Mouse (Mus musculus) CD4-positive, CD25-positive, alpha-beta regulatory T cell, adult 4 months (primary cell): Measurements from ENCODE around the gene Zfyve16. TPM values are rescaled to one million over a fixed set of nuclear protein-coding genes. Genes with fewer than 3 reads are reported as not detected.

Experiments used
- ATAC-seq: one replicate; pipeline ENCODE4 v1.8.0; 2017
- polyA plus RNA-seq, 2 experiments: library from polyadenylated mRNA; unstranded; fragments of 100-300 nt; shearing (Covaris generic); gene quantifications; one replicate each; pipeline ENCODE4 v1.2.1; 2017

Gene Zfyve16
- 10 to 100 TPM; 10.6 to 11.4 TPM for polyA plus RNA-seq

DNA sequence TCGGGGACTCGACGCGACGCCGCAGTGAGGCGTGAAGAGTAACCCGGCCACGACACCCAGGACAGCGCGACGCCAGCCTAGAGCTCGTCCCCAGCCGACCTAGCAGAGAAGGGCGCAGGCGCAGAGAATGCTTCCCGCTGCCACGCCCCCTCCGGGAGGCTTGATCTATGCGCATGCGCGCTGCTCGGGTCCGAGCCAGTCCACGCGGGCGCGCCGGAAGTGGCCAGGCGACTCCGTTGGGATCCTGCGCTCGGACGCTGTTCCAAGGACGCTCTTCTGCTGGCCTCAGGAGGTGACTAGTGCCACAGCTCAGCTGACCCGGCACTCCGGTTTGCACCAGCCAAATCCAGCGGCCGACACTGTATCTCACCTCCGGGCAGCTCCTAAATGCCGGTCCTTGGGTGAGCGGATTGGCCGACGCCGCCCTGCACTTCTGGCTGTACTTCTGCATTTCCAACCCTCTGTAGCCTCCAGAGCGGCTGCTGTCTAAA lies at the start of gene Zfyve16:
Zfyve16 (minus strand) TSS at position 148 of the 491 bp plus-strand sequence.
- ATAC-seq: peak; percentile 86

DNA sequence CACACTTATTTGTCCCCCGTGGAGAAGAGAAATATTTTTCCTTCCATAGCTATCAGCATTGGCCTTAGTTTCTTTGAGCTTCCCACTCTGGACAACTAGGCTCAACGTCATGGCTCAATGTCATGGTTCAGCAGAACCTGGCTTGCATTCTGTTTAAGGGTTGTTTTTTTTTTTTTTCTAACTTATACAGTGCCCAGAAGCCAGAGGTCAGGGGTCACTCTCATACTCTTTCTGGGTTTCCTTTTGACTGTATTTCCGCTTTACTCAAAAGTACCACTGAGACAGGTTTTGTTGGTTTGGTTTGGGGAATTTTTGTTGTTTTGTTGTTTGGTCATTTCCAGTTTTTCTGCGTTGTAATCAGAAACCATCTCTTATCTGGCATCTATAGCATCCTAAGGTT lies 47.5 kb upstream of the Zfyve16 start:
- ATAC-seq: no peak

DNA sequence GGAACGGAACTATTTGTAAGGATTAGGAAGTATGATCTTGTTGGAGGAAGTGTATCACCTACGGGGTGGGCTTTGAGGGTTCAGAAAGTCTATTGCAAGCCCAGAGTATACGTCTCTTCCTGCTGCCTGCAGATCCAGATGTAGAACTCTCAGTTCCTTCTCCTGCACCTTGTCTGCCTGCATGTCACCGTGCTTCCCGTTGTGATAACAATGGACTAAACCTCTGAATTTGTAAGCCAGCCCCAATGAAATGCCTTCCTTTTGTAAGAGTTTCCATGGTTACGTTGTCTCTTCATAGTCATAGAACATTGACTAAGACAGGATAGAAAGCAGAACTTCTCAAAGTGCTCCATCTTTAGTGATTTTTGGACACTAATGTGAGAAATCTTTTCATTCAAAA lies 46.0 kb upstream of the Zfyve16 start:
- ATAC-seq: no peak

DNA sequence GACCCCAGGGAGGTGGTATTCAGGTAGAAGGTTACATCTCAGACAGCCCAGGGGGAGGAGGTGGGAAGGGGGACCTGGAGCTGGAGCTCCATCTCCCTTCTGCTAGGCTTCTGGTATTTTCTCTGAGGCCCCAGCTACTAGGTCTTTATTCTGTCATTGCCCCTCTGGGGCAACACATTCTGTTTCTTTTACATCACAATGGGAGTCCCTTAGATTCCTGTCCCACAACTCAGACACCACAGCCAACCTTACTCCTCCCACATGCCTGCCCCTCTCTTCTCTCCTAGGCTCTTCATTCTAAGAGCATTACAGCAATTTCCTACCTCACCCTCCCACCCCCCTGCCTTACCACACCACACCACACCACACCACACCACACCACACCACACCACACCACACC lies 45.4 kb upstream of the Zfyve16 start, which contains the start of gene Spz1:
Spz1 (minus strand) TSS at position 101 of the 400 bp plus-strand sequence.
- ATAC-seq: no peak

DNA sequence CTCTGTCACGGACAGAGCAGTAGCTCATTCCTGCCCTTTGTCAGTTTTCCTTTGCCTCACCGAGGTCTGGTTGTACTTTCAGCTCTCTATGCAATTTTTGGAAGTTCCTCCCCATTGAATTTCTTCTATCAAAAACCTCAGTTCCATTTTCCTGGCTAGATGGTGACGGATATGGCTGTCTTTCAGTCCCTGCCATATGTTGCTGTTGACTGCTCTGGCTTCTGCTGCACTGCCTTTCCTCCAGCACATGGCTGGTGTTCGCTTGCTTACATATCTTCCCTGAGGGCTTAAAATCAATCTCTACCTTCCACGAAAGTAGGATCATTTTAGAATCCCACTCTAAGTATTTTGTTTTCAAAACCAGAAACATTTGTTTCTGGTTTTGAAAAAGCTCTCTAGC lies 28.8 kb upstream of the Zfyve16 start:
- no peak for ATAC-seq

DNA sequence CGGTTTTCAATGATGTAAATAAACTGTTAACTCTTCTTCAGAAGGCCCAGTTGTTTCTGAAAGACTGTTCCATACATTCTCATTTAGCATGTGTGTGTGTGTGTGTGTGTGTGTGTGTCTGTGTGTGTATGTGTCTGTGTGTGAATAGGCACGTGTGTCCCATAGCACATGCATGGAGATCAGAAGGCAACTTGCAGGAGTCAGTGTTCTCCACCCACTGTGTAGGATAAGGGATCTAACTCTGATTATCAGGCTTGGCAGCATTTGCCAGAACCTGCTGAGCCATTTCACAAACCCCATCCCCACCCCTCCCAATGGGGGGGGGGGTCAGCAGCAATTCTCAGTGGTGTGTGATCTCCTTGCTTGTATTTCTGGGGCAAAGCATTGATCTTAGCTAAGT lies 26.6 kb upstream of the Zfyve16 start:
- ATAC-seq: no peak

DNA sequence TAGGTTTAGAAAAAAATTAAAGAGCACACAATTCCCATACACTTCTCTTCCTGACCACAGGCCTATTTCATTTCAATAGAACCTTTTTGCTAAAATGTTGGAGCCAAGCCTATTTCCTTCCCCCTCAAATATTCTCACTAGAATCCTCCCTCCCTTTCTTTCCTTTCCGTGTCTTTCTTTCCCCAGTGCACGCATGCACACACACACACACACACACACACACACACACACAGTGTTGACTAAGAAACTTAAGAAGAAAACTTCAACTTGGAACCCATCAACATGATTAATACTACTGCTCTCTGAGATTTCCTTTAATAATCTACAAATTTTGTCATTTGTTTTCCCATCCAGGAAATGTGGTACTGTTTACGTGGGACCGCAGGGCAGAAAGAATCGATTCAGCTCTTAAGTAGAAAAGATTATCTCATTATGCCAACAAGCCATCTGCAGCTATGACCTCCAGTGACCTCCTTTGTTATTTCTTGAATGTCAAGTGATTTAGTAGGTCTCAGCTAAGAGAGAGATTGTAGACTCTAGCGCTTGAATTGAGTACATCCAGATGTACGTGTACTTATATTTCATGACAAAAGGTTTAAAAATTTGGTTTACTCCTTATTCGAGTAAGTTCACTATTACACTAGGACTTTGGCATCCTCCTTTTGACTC lies 25.9 kb upstream of the Zfyve16 start:
- no peak for ATAC-seq

DNA sequence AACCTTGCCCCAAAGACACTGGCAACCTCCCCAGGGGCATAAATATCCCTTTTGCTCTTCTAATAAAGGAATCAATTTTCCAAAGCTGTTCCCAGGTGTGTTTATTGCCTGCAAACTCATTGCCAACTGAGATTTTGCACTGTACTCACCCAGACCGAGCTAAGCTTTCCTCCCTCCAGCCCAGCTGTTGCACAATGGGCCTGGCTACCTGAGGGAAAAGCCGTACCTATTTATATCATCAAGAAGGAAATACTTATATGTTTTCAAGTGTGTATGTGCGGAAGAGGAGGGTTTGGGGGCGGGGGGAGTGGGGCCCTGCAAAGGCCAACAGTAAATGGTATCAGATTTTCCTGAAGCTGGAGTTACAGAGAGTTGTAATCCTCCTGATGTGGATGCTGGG lies 16.4 kb upstream of the Zfyve16 start:
- ATAC-seq: no peak

DNA sequence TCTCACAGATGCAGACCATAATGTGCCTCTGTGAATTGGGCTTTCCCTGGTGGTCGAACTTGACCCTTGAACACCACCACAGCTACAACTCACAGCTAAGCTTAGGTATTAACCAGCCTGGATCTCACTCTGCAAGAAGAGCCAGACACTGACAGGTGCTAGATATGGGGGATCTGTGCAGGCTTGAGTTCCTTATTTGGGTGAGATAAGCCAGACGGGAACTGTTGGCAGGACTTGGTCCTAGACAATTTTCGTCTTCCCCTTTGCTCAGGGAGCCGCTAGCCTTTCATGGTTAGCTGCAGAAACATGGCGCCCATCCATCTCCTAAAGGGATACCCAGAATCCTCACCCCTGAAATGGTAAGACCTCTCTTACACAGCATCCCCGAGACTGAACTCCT lies 10.3 kb upstream of the Zfyve16 start:
- no peak for ATAC-seq

DNA sequence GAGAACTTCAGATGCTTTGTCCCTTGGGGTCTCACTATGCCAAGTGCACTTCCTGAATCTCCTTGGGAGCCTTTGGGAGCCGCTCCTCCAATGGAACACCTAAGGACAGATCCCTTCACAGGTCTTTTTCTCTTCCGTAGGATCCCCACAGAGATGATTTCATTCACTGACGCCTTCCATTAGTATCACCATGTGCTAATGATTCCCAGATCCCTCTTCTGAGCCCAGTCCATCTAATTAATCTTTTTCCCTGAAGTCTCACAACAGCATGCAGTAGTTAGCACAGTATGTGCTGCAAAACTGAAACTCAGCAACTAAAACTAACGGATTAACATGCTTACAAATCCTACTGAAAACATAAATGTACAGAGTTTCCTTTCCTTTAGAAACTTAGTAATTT lies 8.5 kb upstream of the Zfyve16 start:
- no peak for ATAC-seq

DNA sequence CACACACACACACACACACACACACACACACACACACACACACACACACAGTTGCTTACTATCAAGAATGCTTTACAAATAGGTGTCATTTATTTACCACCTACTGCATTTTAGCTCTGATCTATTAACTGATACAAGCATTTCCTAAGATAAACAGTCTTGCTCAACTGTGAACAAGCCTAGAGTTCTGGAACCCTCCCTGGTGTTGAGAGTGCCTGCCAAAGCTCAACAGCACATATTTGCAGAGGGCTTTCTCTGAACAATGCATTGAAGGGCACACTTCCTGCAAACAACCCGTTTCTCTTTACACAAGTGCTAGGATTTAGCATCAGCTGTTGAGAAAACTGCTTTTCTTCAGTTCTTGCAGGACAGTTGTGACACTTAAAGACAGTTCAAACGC lies 3.1 kb upstream of the Zfyve16 start:
- no peak for ATAC-seq

DNA sequence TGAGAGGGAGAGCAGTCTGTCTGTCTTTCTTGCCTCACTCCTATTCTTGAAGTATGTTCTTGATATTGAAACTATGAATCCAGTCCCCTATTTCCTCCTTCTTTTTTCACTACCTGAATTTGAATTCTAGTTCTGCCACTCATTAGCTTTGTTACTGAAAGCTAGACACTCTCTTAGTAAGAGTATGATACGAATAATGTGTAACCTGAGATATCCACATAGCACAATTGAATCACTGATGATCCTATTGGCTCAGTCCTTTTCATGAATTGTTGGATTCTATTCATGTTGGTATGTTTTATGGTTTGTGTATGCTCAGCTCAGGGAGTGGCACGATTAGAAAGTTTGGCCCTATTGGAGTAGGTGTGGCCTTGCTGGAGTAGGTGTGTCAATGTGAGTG lies 1.5 kb upstream of the Zfyve16 start:
- ATAC-seq: no peak

DNA sequence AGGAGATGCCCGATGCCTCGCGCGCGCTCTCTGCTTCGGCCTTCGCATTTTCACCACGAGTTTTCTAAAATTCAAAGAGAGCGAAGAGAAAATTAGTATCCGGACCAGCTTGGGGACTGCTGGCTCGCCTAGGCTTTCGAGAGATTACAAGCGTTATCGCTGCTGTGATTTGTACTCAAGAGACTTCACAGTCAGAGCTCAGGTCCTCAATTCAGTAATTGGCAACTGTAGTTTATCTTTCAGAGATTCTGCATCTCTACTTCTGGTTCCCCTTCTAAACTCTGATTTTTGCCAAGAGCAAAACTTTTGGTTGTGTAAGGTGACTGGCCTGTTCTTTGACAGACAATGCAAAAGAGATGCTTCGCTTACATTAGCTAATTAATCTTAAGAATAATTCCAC lies 569 bp upstream of the Zfyve16 start:
- ATAC-seq: no peak

DNA sequence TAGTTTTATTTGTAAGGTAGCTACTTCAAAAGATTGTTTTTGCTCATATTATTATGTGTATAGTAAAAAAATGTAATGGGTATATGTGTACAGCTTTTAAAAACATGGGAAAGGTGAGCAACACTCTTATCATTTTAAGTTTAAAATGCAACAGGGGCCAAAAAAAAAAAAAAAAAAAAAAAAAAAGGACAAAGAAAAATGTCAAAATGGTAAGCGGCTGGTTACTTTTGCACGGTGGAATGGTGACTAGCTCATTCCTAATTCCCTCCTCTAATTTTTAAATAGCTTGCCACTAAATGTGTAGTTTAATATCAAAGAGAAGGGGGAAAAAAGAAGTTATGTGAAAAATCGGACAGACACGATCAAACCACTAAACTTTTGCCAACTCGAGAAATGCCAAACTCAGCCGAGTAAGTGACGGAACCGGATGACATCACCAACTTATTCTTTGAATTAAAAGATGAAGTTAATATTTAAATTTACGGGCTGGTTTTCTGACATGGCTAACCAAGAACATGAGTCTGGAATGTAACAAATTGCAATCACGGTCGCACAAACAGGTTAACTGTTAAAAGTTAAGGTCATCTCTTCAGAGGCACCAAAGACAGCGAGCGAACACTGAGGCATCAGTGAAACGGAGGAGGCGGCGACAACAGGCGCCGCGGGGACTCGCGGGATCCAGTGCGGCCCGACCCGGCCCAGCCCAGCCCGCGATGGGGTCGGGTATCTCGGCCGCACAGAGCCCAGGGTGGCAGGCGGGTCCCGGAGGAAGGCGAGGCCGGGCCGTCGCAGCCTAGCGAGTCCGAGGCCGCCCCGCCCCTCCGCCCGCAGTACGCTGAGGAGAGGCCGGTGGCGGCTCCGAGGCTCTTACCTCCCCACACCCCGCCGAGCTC lies 594 bp downstream of the Zfyve16 start:
- ATAC-seq: peak; percentile 37

DNA sequence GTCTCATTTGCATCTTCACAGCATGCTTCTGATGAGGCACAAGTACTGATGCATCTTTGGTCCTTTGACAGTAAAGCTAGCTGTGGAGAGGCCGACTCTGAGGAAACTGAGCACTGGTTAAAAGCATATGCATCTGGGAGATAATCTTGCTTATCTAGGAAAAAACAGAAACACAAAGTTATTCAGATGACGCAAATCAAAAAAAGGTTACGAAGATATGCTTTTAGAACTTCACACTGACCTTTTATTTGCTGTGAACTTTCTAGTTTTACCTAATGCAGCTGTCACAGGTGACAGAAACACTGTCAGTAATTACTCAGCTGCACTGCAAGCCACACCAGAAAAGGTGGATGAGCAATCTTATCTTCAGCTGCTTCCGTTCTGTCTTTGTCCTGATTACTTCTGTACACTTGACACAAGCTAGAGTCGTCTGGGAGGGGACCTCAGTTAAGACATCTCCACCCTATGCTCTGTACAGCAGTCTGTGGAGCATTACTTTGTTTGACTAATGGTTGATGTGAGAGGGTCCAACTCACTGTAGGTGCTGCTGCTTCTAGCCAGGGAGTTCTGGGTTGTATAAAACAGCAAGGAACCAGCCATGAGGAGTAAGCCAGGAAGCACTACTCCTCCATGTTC lies 7.4 kb downstream of the Zfyve16 start:
- ATAC-seq: peak; percentile 54

DNA sequence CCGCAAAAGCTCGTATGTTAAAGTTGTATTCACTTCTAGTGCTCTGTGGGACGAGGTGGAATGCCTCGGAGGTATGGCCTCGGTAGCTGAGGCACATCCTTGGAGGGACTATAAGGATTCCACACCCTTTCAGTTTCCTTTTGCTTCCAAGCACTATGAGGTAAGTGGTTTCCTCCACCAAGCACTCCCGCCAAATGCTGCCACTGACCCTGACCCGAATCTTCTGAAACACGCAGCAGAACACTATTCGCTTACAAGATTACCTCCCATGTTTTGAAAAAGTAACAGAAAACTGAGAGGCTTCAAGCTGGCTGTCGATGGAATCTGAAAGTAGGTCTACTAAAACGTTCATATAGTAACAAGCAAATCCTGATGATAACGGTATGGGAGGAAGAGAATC lies 25.8 kb downstream of the Zfyve16 start:
- ATAC-seq: no peak

DNA sequence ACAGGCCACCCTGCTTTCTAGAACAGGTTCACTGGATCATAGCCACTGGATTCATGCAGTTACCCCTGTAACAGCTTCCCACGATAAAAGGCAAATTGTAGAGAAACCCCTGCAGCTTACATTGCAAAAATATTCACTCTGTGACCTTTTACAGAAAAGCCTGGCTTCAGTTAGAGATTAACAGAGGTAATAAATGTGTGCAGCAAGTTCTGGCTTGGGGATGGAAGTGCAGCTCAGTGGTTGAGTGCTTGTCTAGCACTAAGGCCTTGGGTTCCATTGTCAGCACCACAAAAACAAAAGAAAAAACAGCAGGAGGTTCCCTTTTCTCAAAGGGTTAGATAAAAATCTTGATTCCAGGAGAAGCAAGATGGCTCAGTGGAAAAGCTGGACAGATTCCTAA lies 38.7 kb downstream of the Zfyve16 start:
- no peak for ATAC-seq

DNA sequence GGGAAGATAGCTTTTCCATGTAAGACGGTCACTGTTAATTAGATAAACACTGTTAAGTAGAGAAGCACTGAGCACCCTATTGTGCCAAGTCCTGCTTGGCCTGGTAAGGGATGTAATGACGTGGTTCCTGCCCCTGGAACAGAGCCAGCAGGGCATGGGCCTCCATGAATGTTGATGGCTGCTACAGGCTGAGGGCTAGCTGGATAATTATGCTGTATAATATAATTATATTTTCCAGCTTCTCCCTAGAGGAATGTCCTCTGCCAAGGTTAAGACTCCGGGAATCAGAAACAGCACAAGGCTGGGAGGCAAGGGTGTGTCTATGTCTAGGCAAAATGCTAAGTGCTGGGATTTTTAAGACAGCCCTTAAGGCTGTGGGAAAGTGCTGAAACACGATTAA lies 39.9 kb downstream of the Zfyve16 start:
- ATAC-seq: no peak

DNA sequence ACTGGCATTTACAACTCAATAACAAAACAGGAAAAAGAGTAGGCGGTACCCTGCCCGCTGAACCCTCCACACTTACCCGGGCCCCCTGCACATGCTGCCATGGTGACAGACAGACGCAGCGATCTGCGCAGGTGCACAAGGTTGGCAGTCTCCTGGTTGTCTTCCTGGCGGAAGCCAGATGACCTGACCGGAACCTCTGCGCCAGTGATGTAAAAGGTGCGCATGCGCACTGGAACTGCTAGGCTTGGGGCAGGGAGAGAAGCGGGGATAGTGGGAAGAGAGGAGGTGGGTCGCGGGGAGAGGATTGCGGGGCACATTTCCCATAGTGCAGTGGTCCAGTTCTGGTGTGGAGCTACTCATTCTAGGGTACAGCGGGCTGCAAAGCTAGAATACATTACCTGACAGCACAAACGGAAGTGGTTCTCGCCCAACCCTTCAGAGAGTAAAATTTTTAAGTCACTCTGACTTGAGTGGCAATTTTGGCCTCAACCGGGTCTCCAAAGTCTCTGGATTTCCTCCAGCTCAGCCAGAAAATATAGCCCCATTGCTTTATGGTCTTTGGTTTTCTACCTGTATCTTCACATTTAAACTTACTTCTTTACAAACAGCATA lies 46.7 kb downstream of the Zfyve16 start, which contains the start of gene Fam151b:
Fam151b (minus strand) TSS at position 164 of the 612 bp plus-strand sequence.
- peak; percentile 97 for ATAC-seq

DNA sequence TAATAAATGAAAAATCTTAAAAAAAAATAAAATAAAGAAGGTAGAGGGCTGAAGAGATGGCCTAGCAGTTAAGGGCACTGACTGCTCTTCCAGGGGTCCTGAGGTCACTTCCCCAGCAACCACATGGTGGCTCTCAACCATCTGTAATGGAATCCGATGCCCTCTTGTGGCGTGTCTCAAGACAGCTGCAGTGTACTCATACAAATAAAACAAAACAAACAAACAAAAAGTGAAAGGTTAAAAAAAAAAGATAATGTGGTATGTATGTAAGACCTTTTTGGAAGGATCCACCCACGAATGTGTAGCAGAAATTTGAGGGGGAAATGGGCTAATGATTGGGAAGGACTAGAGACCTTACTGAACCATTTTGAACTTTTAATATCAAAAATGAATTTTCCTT lies 47.3 kb downstream of the Zfyve16 start:
- peak; percentile 66 for ATAC-seq

DNA sequence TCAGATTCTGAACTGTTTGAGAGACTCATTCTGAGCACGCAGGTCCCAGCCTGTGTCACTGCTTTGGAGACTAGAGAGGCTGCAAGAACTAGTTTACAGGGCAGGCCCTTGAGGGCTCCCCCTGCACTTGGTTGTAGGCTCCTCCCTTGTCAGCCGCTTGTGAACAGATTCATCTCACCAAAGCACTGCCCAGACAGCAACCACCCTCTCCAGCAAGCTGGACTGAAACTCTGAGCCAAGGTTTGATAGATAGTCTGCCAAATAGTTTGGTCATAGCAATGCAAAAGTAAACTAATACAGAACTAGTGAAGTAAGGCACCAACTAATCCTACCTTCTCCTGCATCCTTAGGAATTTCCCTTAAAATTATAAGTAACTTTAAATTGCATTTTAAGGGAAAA lies 60.5 kb downstream of the Zfyve16 start:
- ATAC-seq: no peak

DNA sequence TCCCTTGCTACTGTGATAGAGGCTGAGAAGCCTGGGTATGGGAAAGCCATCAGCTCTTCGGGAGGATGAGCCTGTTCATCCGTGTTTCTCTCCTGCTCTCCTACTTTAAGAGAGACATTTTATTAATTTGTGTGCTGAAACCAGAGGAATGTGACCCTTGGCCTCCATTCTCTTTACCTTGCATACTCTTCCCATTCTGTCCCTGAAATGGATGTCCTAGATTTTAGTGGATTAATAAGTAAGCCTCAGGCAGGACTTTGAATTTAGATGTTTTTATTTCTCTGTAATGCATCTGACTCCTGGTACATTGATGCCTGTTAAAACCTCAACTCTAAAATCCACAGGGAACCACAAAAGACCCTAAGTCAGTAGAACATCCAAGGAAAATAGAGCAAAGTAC lies 61.3 kb downstream of the Zfyve16 start:
- no peak for ATAC-seq

DNA sequence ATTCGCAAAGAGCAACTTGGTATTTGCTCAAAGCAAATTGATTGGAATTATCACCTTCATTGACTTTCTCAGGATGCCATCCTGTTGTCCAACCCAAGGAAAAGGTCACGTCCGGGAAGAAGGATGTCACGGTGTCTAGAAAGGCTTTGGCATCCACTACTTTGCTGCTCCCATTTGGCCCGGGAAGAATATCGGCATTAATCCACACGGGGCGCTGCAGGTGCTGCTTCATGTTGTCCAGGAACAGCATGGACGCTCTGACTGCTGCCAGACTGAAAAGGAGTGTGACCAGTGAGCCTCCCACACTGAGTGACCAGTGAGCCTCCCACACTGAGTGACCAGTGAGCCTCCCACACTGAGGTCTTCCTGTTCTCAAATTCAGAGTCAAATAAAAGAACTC lies 62.8 kb downstream of the Zfyve16 start:
- ATAC-seq: no peak
